Mouse (Mus musculus): Measurements from ENCODE around the gene Fpr1. TPM values are rescaled to one million over a fixed set of nuclear protein-coding genes. Genes with fewer than 3 reads are reported as not detected.

Fpr1 gene
- polyA plus RNA-seq, 1 experiment = not detected

- Histone ChIP-seq H3K4me3 (ENCODE audit: low read depth, low read length) (peak overlapping the region; percentile 47), H3K27me3 (ENCODE audit: control insufficient read depth, insufficient read depth, low read length, poor library complexity, severe bottlenecking) (no peaks in the 10 kb centered on the region), H3K9me3 (replicated peaks; ENCODE audit: control insufficient read depth, insufficient read depth, low read length, poor library complexity, severe bottlenecking) (no peaks in the 10 kb centered on the region), H3K4me1 (ENCODE audit: control insufficient read depth, insufficient read depth, low read length) (peaks cover 6% of the 10 kb centered on the region), H3K27ac (ENCODE audit: insufficient read depth, low read length) (no peak overlapping the region), H3K9ac (ENCODE audit: low read depth, poor library complexity, severe bottlenecking) (peak overlapping the region; percentile 91), H3K36me3 (ENCODE audit: control insufficient read depth, insufficient read depth, low read length, poor library complexity, severe bottlenecking) (no peaks in the 10 kb centered on the region; the same call in 1 of the 2 replicates)
- TF ChIP-seq CTCF (IDR thresholded peaks at IDR 0.05; ENCODE audit: low read depth, low read length) = no peak
- TF ChIP-seq POLR2A (IDR thresholded peaks at IDR 0.05; ENCODE audit: insufficient read depth, low read length) = no peak
- no peak for TF ChIP-seq EP300 (IDR thresholded peaks at IDR 0.05; ENCODE audit: insufficient read depth, low read depth, low read length)
These were observed 53.8 kb downstream of the Fpr1 start for GRCm38 (mm10) chr17:17829816-17830535.

GRCm38 (mm10) chr17:17829052-17829785, 54.5 kb downstream of the Fpr1 start:
- H3K9ac ChIP-seq (ENCODE audit: low read depth, poor library complexity, severe bottlenecking) = peak overlapping the region; percentile 91
- TF ChIP-seq CTCF (IDR thresholded peaks at IDR 0.05; ENCODE audit: low read depth, low read length) = no peak
- no peak for TF ChIP-seq EP300 (IDR thresholded peaks at IDR 0.05; ENCODE audit: insufficient read depth, low read depth, low read length)
- H3K4me3 ChIP-seq (ENCODE audit: low read depth, low read length) = peak overlapping the region; percentile 48
- H3K4me1 ChIP-seq (ENCODE audit: control insufficient read depth, insufficient read depth, low read length) = peaks cover 6% of the 10 kb centered on the region
- no peaks in the 10 kb centered on the region for H3K9me3 ChIP-seq (replicated peaks; ENCODE audit: control insufficient read depth, insufficient read depth, low read length, poor library complexity, severe bottlenecking)
- peak overlapping the region; percentile 63 for H3K27ac ChIP-seq (ENCODE audit: insufficient read depth, low read length)
- no peaks in the 10 kb centered on the region; the same call in 1 of the 2 replicates for H3K36me3 ChIP-seq (ENCODE audit: control insufficient read depth, insufficient read depth, low read length, poor library complexity, severe bottlenecking)
- H3K27me3 ChIP-seq (ENCODE audit: control insufficient read depth, insufficient read depth, low read length, poor library complexity, severe bottlenecking) = no peaks in the 10 kb centered on the region

- Histone ChIP-seq H3K4me1 (ENCODE audit: control insufficient read depth, insufficient read depth, low read length) (peaks cover 6% of the 10 kb centered on the region), H3K9ac (ENCODE audit: low read depth, poor library complexity, severe bottlenecking) (peak overlapping the region; percentile 91), H3K4me3 (ENCODE audit: low read depth, low read length) (peak overlapping the region; percentile 64), H3K36me3 (ENCODE audit: control insufficient read depth, insufficient read depth, low read length, poor library complexity, severe bottlenecking) (no peaks in the 10 kb centered on the region; the same call in 1 of the 2 replicates), H3K27ac (ENCODE audit: insufficient read depth, low read length) (peak overlapping the region; percentile 71), H3K27me3 (ENCODE audit: control insufficient read depth, insufficient read depth, low read length, poor library complexity, severe bottlenecking) (no peaks in the 10 kb centered on the region), H3K9me3 (replicated peaks; ENCODE audit: control insufficient read depth, insufficient read depth, low read length, poor library complexity, severe bottlenecking) (no peaks in the 10 kb centered on the region)
- TF ChIP-seq POLR2A (IDR thresholded peaks at IDR 0.05; ENCODE audit: insufficient read depth, low read length) = no peak
- peak; percentile 59; the same call in 1 of the 2 replicates for TF ChIP-seq EP300 (IDR thresholded peaks at IDR 0.05; ENCODE audit: insufficient read depth, low read depth, low read length)
- no peak for TF ChIP-seq CTCF (IDR thresholded peaks at IDR 0.05; ENCODE audit: low read depth, low read length)
These were observed 55.4 kb downstream of the Fpr1 start for GRCm38 (mm10) chr17:17828191-17828981.

GRCm38 (mm10) chr17:17827658-17828190, 56.0 kb downstream of the Fpr1 start:
- Histone ChIP-seq H3K27me3 (ENCODE audit: control insufficient read depth, insufficient read depth, low read length, poor library complexity, severe bottlenecking) (no peaks in the 10 kb centered on the region), H3K4me3 (ENCODE audit: low read depth, low read length) (peak overlapping the region; percentile 64), H3K9me3 (replicated peaks; ENCODE audit: control insufficient read depth, insufficient read depth, low read length, poor library complexity, severe bottlenecking) (no peaks in the 10 kb centered on the region), H3K36me3 (ENCODE audit: control insufficient read depth, insufficient read depth, low read length, poor library complexity, severe bottlenecking) (no peaks in the 10 kb centered on the region; the same call in 1 of the 2 replicates), H3K27ac (ENCODE audit: insufficient read depth, low read length) (peak overlapping the region; percentile 87), H3K9ac (ENCODE audit: low read depth, poor library complexity, severe bottlenecking) (peak overlapping the region; percentile 91), H3K4me1 (ENCODE audit: control insufficient read depth, insufficient read depth, low read length) (peaks cover 6% of the 10 kb centered on the region)
- TF ChIP-seq CTCF (IDR thresholded peaks at IDR 0.05; ENCODE audit: low read depth, low read length) = no peak
- TF ChIP-seq EP300 (IDR thresholded peaks at IDR 0.05; ENCODE audit: insufficient read depth, low read depth, low read length) = peak; percentile 76; the same call in 1 of the 2 replicates
- no peak for TF ChIP-seq POLR2A (IDR thresholded peaks at IDR 0.05; ENCODE audit: insufficient read depth, low read length)

- H3K9ac ChIP-seq (ENCODE audit: low read depth, poor library complexity, severe bottlenecking) = peak within 1 kb of the TSS; percentile 91
- no peaks in the 10 kb centered on the region; the same call in 1 of the 2 replicates for H3K36me3 ChIP-seq (ENCODE audit: control insufficient read depth, insufficient read depth, low read length, poor library complexity, severe bottlenecking)
- H3K4me1 ChIP-seq (ENCODE audit: control insufficient read depth, insufficient read depth, low read length) = peaks cover 6% of the 10 kb centered on the region
- H3K27me3 ChIP-seq (ENCODE audit: control insufficient read depth, insufficient read depth, low read length, poor library complexity, severe bottlenecking) = no peaks in the 10 kb centered on the region
- peak within 1 kb of the TSS; percentile 69 for H3K4me3 ChIP-seq (ENCODE audit: low read depth, low read length)
- no peaks in the 10 kb centered on the region for H3K9me3 ChIP-seq (replicated peaks; ENCODE audit: control insufficient read depth, insufficient read depth, low read length, poor library complexity, severe bottlenecking)
- peak within 1 kb of the TSS; percentile 87 for H3K27ac ChIP-seq (ENCODE audit: insufficient read depth, low read length)
- no peak for TF ChIP-seq EP300 (IDR thresholded peaks at IDR 0.05; ENCODE audit: insufficient read depth, low read depth, low read length)
- no peak for TF ChIP-seq POLR2A (IDR thresholded peaks at IDR 0.05; ENCODE audit: insufficient read depth, low read length)
- no peak for TF ChIP-seq CTCF (IDR thresholded peaks at IDR 0.05; ENCODE audit: low read depth, low read length)
These were observed 56.7 kb downstream of the Fpr1 start, which contains the start of gene Spaca6 for GRCm38 (mm10) chr17:17826751-17827657. Gene Spaca6, plus strand, starts transcription at chr17:17827158.

Other genes with a start within 250 kb of the Fpr1 start
- gene Vmn2r90, start 180.2 kb downstream of the Fpr1 start, polyA plus RNA-seq (2011; ENCODE audit: insufficient read depth, insufficient read length, low read depth, missing spikeins) = not detected in 2 replicates
- 81.0 and 82.4 TPM in 2 replicates for gene Spaca6, start 56.8 kb downstream of the Fpr1 start, polyA plus RNA-seq (2011; ENCODE audit: insufficient read depth, insufficient read length, low read depth, missing spikeins)
- not detected in 2 replicates for gene Has1, start 28.7 kb downstream of the Fpr1 start, polyA plus RNA-seq (2011; ENCODE audit: insufficient read depth, insufficient read length, low read depth, missing spikeins)
- not detected in 2 replicates for gene Fpr2, start 3.9 kb upstream of the Fpr1 start, polyA plus RNA-seq (2011; ENCODE audit: insufficient read depth, insufficient read length, low read depth, missing spikeins)
- not detected in 2 replicates for gene Fpr3, start 3.9 kb upstream of the Fpr1 start, polyA plus RNA-seq (2011; ENCODE audit: insufficient read depth, insufficient read length, low read depth, missing spikeins)
- not detected in 2 replicates for gene Fpr-rs4, start 137.8 kb upstream of the Fpr1 start, polyA plus RNA-seq (2011; ENCODE audit: insufficient read depth, insufficient read length, low read depth, missing spikeins)
- gene Vmn2r124, start 165.5 kb upstream of the Fpr1 start, polyA plus RNA-seq (2011; ENCODE audit: insufficient read depth, insufficient read length, low read depth, missing spikeins) = 0.13 and 0.20 TPM in 2 replicates
- gene Vmn2r91, start 201.1 kb upstream of the Fpr1 start, polyA plus RNA-seq (2011; ENCODE audit: insufficient read depth, insufficient read length, low read depth, missing spikeins) = not detected in 2 replicates